Mouse (Mus musculus): ENCODE measurements around the gene Rhox7b. TPM values are rescaled to one million over a fixed set of nuclear protein-coding genes. Genes with fewer than 3 reads are reported as not detected.
"Not testable (repeated sequence)": the region's sequence is repeated elsewhere in the genome, so short reads cannot be mapped to it uniquely, and the experiment has no call there.

Rhox7b gene
- not detected in 2 replicates for polyA plus RNA-seq (2015; fragmentation: Nextera tagmentation; extraction: Ambion mirVana)

GRCm38 (mm10) chrX:37897132-37897531 is at the start of gene Rhox7b:
Gene Rhox7b, minus strand, starts transcription at chrX:37897232.
- not testable (repeated sequence) for H3K4me3 ChIP-seq (ENCODE audit: low read depth, low read length); H3K4me2 ChIP-seq (ENCODE audit: low read depth, low read length); H3K27ac ChIP-seq (ENCODE audit: low read depth); H3K9me3 ChIP-seq (ENCODE audit: low read length); DNase-seq; H3K27me3 ChIP-seq (ENCODE audit: insufficient read depth, low read length); ATAC-seq; H3K9ac ChIP-seq (replicated peaks); H3K4me1 ChIP-seq (ENCODE audit: insufficient read depth); H3K36me3 ChIP-seq (replicated peaks; ENCODE audit: insufficient read depth, low read length)
- 71% methylated on average over 9 of the region's 9 CpGs for WGBS (ENCODE audit: insufficient replicate concordance)

GRCm38 (mm10) chrX:37916311-37916710 is 19.3 kb upstream of the Rhox7b start:
- H3K36me3 ChIP-seq (replicated peaks; ENCODE audit: insufficient read depth, low read length), result no peaks in the 10 kb centered on the region
- no peaks in the 10 kb centered on the region for H3K27me3 ChIP-seq (ENCODE audit: insufficient read depth, low read length)
- H3K27ac ChIP-seq (ENCODE audit: low read depth), result no peak overlapping the region
- H3K9me3 ChIP-seq (ENCODE audit: low read length), result no peaks in the 10 kb centered on the region
- ATAC-seq (no peak), DNase-seq (no peak)
- H3K9ac ChIP-seq (replicated peaks), result no peak overlapping the region
- H3K4me2 ChIP-seq (ENCODE audit: low read depth, low read length), result no peak overlapping the region
- WGBS (ENCODE audit: insufficient replicate concordance), result 70% methylated on average over 4 of the region's 4 CpGs
- no peak overlapping the region for H3K4me3 ChIP-seq (ENCODE audit: low read depth, low read length)
- no peaks in the 10 kb centered on the region for H3K4me1 ChIP-seq (ENCODE audit: insufficient read depth)
- TF ChIP-seq CTCF (IDR thresholded peaks at IDR 0.05; ENCODE audit: low read depth) (no peak), EP300 (IDR thresholded peaks at IDR 0.05; ENCODE audit: low read depth) (no peak)

DNA sequence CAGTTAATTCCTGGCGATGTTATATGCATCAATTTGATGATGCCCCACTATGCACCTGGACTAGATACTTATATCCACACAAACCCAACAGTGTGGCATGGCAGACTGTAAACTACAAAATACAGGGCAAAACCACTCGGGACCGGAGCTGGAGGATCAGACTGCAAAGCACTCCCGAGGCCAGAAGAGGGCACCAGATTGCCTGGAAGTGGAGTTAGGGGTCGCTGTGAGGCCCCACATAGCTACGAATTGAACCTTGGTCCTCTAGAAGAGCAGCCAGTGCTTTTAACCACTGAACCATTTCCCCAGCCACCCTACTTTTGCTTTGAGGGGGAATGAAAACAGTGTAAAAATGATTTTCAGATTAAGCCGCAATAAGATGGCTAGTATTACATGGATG is 11.5 kb upstream of the Rhox7b start:
- 56% methylated on average over 7 of the region's 7 CpGs for WGBS (ENCODE audit: insufficient replicate concordance)
- ATAC-seq (no peak), DNase-seq (no peak)

GRCm38 (mm10) chrX:37903727-37904126 is 6.7 kb upstream of the Rhox7b start:
- Histone ChIP-seq H3K4me2 (ENCODE audit: low read depth, low read length) (no peak overlapping the region), H3K4me3 (ENCODE audit: low read depth, low read length) (no peak overlapping the region), H3K36me3 (replicated peaks; ENCODE audit: insufficient read depth, low read length) (no peaks in the 10 kb centered on the region), H3K27ac (ENCODE audit: low read depth) (no peak overlapping the region), H3K9me3 (ENCODE audit: low read length) (no peaks in the 10 kb centered on the region), H3K27me3 (ENCODE audit: insufficient read depth, low read length) (no peaks in the 10 kb centered on the region), H3K9ac (replicated peaks) (no peak overlapping the region), H3K4me1 (ENCODE audit: insufficient read depth) (no peaks in the 10 kb centered on the region)
- no peak for ATAC-seq
- no peak for TF ChIP-seq EP300 (IDR thresholded peaks at IDR 0.05; ENCODE audit: low read depth)
- peak; percentile 18; the same call in 1 of the 2 replicates for TF ChIP-seq CTCF (IDR thresholded peaks at IDR 0.05; ENCODE audit: low read depth)
- 65% methylated on average over 5 of the region's 5 CpGs for WGBS (ENCODE audit: insufficient replicate concordance)
- DNase-seq, result no peak

More for the DNA sequence above, 11.5 kb upstream of the Rhox7b start:
- no peak overlapping the region for H3K27ac ChIP-seq (ENCODE audit: low read depth)
- H3K36me3 ChIP-seq (replicated peaks; ENCODE audit: insufficient read depth, low read length), result no peaks in the 10 kb centered on the region
- H3K4me1 ChIP-seq (ENCODE audit: insufficient read depth), result no peaks in the 10 kb centered on the region
- no peaks in the 10 kb centered on the region for H3K9me3 ChIP-seq (ENCODE audit: low read length)
- H3K27me3 ChIP-seq (ENCODE audit: insufficient read depth, low read length), result no peaks in the 10 kb centered on the region
- H3K4me3 ChIP-seq (ENCODE audit: low read depth, low read length), result no peak overlapping the region
- H3K9ac ChIP-seq (replicated peaks), result no peak overlapping the region
- no peak for TF ChIP-seq CTCF (IDR thresholded peaks at IDR 0.05; ENCODE audit: low read depth)
- no peak for TF ChIP-seq EP300 (IDR thresholded peaks at IDR 0.05; ENCODE audit: low read depth)
- no peak overlapping the region for H3K4me2 ChIP-seq (ENCODE audit: low read depth, low read length)

GRCm38 (mm10) chrX:37901670-37902069 is 4.6 kb upstream of the Rhox7b start, which contains the start of gene Rhox9:
Gene Rhox9, minus strand, starts transcription at chrX:37901770.
- H3K27ac ChIP-seq (ENCODE audit: low read depth); H3K27me3 ChIP-seq (ENCODE audit: insufficient read depth, low read length); H3K4me1 ChIP-seq (ENCODE audit: insufficient read depth); DNase-seq; H3K9ac ChIP-seq (replicated peaks); H3K4me2 ChIP-seq (ENCODE audit: low read depth, low read length); H3K9me3 ChIP-seq (ENCODE audit: low read length); H3K36me3 ChIP-seq (replicated peaks; ENCODE audit: insufficient read depth, low read length); H3K4me3 ChIP-seq (ENCODE audit: low read depth, low read length); ATAC-seq: not testable (repeated sequence)
- 92% methylated on average over 7 of the region's 18 CpGs for WGBS (ENCODE audit: insufficient replicate concordance)

GRCm38 (mm10) chrX:37878844-37879243 is 18.2 kb downstream of the Rhox7b start, which contains the start of gene Rhox8:
Gene Rhox8, minus strand, starts transcription at chrX:37878944.
- ATAC-seq (no peak), DNase-seq (no peak)
- no peaks in the 10 kb centered on the region for H3K36me3 ChIP-seq (replicated peaks; ENCODE audit: insufficient read depth, low read length)
- H3K27ac ChIP-seq (ENCODE audit: low read depth), result no peak within 1 kb of the TSS
- H3K4me2 ChIP-seq (ENCODE audit: low read depth, low read length), result no peak within 1 kb of the TSS
- H3K9ac ChIP-seq (replicated peaks), result no peak within 1 kb of the TSS
- no peaks in the 10 kb centered on the region for H3K9me3 ChIP-seq (ENCODE audit: low read length)
- TF ChIP-seq CTCF (IDR thresholded peaks at IDR 0.05; ENCODE audit: low read depth) (no peak), EP300 (IDR thresholded peaks at IDR 0.05; ENCODE audit: low read depth) (no peak)
- no peak within 1 kb of the TSS for H3K4me3 ChIP-seq (ENCODE audit: low read depth, low read length)
- H3K27me3 ChIP-seq (ENCODE audit: insufficient read depth, low read length), result no peaks in the 10 kb centered on the region
- H3K4me1 ChIP-seq (ENCODE audit: insufficient read depth), result no peaks in the 10 kb centered on the region
- 69% methylated on average over 4 of the region's 4 CpGs for WGBS (ENCODE audit: insufficient replicate concordance)

- WGBS (ENCODE audit: insufficient replicate concordance), result 89% methylated on average over 2 of the region's 2 CpGs
- Histone ChIP-seq H3K4me3 (ENCODE audit: low read depth, low read length) (no peak overlapping the region), H3K9me3 (ENCODE audit: low read length) (no peaks in the 10 kb centered on the region), H3K27ac (ENCODE audit: low read depth) (no peak overlapping the region), H3K9ac (replicated peaks) (no peak overlapping the region), H3K27me3 (ENCODE audit: insufficient read depth, low read length) (no peaks in the 10 kb centered on the region), H3K36me3 (replicated peaks; ENCODE audit: insufficient read depth, low read length) (no peaks in the 10 kb centered on the region), H3K4me1 (ENCODE audit: insufficient read depth) (no peaks in the 10 kb centered on the region), H3K4me2 (ENCODE audit: low read depth, low read length) (no peak overlapping the region)
- DNase-seq, result no peak
- ATAC-seq, result no peak
- no peak for TF ChIP-seq CTCF (IDR thresholded peaks at IDR 0.05; ENCODE audit: low read depth)
- TF ChIP-seq EP300 (IDR thresholded peaks at IDR 0.05; ENCODE audit: low read depth), result no peak
Observed at GRCm38 (mm10) chrX:37871641-37872040, 25.4 kb downstream of the Rhox7b start.

Other genes starting within 250 kb of the Rhox7b start
- gene Rhox4g, start 245.9 kb downstream of the Rhox7b start, polyA plus RNA-seq (2015; fragmentation: Nextera tagmentation; extraction: Ambion mirVana), result not detected in 2 replicates
- not detected in 2 replicates for gene Rhox3h, start 228.5 kb downstream of the Rhox7b start, polyA plus RNA-seq (2015; fragmentation: Nextera tagmentation; extraction: Ambion mirVana)
- gene Rhox2h, start 224.0 kb downstream of the Rhox7b start, polyA plus RNA-seq (2015; fragmentation: Nextera tagmentation; extraction: Ambion mirVana), result not detected in 2 replicates
- gene Rhox5, start 92.4 kb downstream of the Rhox7b start, polyA plus RNA-seq (2015; fragmentation: Nextera tagmentation; extraction: Ambion mirVana), result 1.3 and 1.4 TPM in 2 replicates
- gene Rhox6, start 70.3 kb downstream of the Rhox7b start, polyA plus RNA-seq (2015; fragmentation: Nextera tagmentation; extraction: Ambion mirVana), result not detected in 2 replicates
- gene Rhox7a, start 65.5 kb downstream of the Rhox7b start, polyA plus RNA-seq (2015; fragmentation: Nextera tagmentation; extraction: Ambion mirVana), result not detected in 2 replicates
- gene Rhox8, start 18.3 kb downstream of the Rhox7b start, polyA plus RNA-seq (2015; fragmentation: Nextera tagmentation; extraction: Ambion mirVana), result not detected in 2 replicates
- gene Rhox9, start 4.5 kb upstream of the Rhox7b start, polyA plus RNA-seq (2015; fragmentation: Nextera tagmentation; extraction: Ambion mirVana), result not detected in 2 replicates
- not detected in 2 replicates for gene Btg1-ps1, start 121.6 kb upstream of the Rhox7b start, polyA plus RNA-seq (2015; fragmentation: Nextera tagmentation; extraction: Ambion mirVana)
- not detected in 2 replicates for gene Btg1-ps2, start 145.9 kb upstream of the Rhox7b start, polyA plus RNA-seq (2015; fragmentation: Nextera tagmentation; extraction: Ambion mirVana)
- not detected in 2 replicates for gene Rhox10, start 169.2 kb upstream of the Rhox7b start, polyA plus RNA-seq (2015; fragmentation: Nextera tagmentation; extraction: Ambion mirVana)
- gene Rhox11, start 187.9 kb upstream of the Rhox7b start, polyA plus RNA-seq (2015; fragmentation: Nextera tagmentation; extraction: Ambion mirVana), result not detected in 2 replicates
- gene Rhox12, start 213.7 kb upstream of the Rhox7b start, polyA plus RNA-seq (2015; fragmentation: Nextera tagmentation; extraction: Ambion mirVana), result not detected in 2 replicates
- not detected in 2 replicates for gene Rhox13, start 224.0 kb upstream of the Rhox7b start, polyA plus RNA-seq (2015; fragmentation: Nextera tagmentation; extraction: Ambion mirVana)